Mouse (Mus musculus) spleen, adult 2 months (tissue): Measurements from ENCODE around the gene Sec13.

ENCODE experiments used
- CTCF ChIP-seq: fragments of 200-500 bp; IDR thresholded peaks from 2 replicates; pipeline ENCODE4 v1.5.1; 2011; ENCODE audit warnings: mild to moderate bottlenecking, inconsistent platforms; ENCODE audit not compliant: insufficient read depth, insufficient read length, insufficient replicate concordance; ENCODE audit errors: extremely low read depth
- POLR2A ChIP-seq: fragments of 200-500 bp; IDR thresholded peaks from 2 replicates; pipeline ENCODE4 v1.6.1; 2011; ENCODE audit warnings: low read depth, low read length, inconsistent platforms

DNA sequence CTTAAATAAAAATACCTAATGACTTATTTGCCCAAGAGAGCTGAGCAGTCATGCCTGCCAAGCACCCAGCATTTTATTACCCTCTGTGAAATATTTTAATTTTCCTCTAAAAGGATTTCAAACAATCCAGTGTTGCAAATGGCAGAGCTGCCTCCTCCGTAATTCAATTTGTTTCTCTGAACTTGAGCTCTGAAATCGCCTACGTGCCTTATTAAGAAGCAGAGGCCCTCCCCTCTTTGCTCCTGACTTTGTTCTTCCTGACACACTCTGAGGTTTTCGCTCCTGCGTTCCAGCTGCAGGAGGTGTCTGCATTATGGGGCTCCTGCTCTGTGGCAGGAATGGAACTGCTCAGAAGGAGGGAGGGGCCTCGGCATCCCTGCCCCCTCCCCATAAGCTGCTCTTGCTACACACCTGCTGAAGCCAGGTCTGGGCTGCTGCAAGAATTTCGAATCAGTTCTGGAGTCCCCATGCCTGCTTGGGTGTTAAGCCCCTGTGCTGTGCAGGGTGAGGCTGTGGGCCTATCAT lies 37.7 kb upstream of the Sec13 start:
- TF ChIP-seq CTCF (no peak), POLR2A (no peak)
